Mouse (Mus musculus) thymus, adult 18-20 months (tissue): ENCODE results near the gene Phox2b.

ENCODE experiments used
- DNase-seq, 2 experiments: peaks; one replicate each; pipeline ENCODE4 v3.0.0; 2022; ENCODE audit warnings: mixed read lengths in 2 of 2

The Phox2b gene

DNA sequence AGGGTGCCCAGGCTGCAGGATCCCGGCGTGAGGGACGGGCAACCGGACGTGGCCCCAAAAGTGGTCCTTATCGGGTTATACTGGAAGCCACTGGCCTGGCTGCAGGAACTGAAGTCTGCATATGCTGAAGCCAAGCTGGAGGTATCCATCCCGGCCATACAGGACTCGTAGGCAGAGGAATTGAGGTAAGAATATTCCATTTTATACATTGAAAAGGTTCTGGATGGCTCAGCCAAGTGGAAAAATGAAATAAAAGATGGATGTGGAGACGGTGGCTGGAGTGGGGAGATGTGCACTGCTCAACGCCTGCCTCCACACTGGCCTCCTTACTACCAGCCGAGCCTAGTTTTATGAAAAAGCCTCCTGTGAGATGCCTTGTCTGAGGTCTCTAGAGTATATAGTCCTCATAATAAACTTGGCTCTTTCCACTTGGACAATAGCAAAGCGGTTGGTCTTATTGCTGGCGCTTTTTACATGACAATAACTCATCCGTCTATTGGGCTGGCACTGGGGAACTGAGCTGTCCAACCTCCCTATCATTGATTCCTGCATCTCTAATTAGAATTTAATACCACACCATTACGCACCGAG is at the start of gene Phox2b:
TSS of gene Phox2b (minus strand) at position 569 of the 591 bp plus-strand sequence.
- no peak for DNase-seq

DNA sequence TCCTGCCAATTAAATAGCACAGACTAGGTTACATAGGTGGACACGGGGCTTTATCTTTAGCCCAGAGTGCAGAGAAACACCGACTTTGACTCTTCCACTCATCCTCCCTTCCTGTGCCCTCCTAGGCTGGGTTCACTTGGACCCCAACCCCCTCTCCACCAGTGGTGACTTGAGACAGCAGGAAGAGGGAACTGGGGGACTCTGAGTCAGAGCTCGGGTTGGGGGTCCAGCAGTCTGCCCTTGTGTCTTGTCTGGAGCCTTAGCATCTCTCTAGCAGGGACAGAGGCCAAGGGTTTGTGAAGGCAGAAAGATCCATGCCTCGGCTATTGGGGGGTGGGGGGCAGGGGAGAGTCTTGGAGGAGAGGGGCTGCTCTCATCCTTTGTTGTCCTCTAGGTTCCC is 43.5 kb upstream of the Phox2b start:
- DNase-seq: no peak

DNA sequence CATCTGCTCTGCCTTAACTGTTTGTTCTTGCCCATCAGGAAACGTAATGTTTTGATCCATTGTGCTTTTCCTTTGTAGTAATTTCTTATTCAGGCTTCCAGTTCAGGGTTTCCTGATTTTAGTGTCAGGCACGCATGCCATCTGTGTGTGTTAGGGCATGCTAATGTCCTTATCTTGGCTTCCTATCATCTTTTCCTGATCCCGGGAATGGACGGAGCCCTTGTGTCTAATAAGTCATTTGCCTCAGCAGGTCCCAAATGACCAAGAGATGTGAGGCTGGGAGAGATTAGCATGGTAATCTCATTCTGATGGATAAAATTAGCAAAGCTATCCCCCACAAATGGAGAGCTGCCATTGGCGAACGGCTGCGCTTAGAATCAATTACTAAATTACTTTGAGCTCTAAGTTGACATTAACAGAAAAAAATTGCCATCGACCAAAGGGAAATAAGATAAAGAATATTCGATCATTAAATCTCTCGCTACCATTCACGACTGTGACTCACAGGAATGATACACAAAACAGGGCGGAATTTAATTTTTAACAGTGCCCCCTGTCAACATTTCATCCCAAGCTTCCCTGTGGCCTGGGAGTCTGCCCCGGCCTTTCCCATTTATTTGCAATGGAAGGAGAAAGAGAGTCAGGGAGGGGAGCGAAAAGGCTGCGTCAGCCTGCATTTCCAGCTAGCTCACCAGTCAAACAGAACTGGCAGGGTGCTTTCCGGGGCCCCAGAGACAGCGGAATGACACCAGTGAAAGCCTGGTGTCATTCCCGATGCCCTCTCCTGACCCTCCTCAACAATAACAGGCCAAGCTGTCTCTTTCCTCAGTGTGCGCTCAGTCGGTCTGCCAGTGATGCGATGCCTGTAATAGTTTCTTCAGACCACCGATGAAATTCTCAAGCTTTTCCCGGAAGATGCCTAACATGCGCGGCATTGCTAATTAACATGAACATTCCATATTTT is 40.2 kb upstream of the Phox2b start:
- no peak for DNase-seq

GRCm38 (mm10) chr5:67138643-67139042 is 39.5 kb upstream of the Phox2b start:
- no peak for DNase-seq

GRCm38 (mm10) chr5:67134698-67135097 is 35.6 kb upstream of the Phox2b start:
- DNase-seq: no peak

DNA sequence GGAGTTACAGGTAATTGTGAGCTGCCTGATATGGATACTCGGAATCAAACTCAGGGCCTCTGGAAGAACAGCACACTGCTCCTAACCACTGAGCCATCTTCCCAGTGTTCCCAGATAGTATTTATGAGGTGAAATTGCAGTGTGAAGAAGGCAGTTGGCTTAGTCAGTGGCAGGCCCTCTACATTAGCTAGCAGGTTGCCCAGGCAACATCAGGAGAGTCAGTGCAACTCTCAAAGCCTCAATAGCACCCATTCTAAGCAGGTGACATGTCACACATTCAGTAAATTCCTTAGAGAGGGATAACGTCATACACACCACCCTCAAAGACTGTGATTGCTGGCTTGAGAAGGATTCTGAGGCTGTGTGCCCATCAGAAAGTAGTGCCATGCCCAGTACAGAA is 32.6 kb upstream of the Phox2b start:
- DNase-seq: no peak

GRCm38 (mm10) chr5:67106261-67106660 is 7.2 kb upstream of the Phox2b start:
- no peak for DNase-seq

GRCm38 (mm10) chr5:67103016-67103415 is 3.9 kb upstream of the Phox2b start:
- no peak for DNase-seq

GRCm38 (mm10) chr5:67101793-67102600 is 2.9 kb upstream of the Phox2b start:
- DNase-seq: no peak

DNA sequence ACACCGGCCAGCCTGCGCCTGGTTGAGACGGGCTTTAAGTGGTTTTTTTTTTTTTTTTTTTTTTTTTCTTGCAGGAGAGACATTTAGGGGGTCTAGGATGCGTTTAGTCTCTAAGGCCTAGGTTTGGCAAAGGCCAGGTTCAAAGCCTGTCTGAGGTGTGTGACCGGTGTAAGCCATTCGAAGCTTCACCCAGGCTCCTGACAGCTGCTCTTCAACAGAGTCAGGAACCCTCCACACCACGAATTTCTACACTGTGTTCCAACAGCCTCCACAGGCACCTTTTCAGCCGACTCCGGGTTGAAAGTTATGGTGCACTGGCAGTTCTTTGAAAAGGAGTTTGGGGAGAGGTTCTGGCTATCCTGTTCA is 2.3 kb upstream of the Phox2b start:
- no peak for DNase-seq

DNA sequence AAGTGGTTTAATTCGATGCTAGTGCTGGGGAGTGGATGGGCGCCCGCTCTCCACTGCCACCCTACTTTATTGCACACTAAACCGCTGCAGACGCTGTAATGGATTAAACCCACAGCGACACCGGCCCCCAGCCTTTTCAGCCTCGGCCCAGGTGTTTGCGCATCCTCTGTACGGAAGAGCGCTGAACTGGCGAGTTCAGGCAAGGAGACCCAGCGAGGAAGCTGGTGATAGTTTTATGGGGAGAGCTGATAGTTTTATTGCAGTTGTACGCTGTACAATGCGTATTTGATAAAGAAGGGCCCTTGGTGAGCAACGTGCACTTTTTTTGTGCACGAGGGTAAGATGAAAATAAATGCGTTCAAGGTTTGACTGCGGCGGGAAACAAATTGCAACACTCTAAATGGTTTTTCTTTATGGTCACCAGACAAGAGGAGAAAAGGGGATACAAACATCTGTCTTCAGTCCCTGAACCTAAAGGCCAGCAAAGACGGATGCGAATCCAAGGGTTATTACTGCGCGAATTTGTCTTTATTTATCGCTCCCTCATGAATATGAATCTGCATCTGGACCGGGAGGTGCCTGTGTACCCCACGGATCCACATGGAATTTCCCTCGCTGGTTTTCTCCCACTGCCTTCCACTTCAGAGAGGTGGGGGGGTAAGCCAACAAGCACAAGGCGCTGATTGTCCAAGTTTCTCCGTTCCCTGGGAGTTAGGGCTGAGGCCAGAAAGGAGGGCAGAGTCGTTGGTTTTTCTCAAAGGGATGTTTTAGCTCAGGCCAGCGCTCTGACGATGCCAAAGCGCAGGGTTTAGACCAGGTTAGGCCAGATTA is 1.7 kb upstream of the Phox2b start:
- no peak for DNase-seq

- no peak for DNase-seq
These were observed 531 bp upstream of the Phox2b start for GRCm38 (mm10) chr5:67099393-67100271.

DNA sequence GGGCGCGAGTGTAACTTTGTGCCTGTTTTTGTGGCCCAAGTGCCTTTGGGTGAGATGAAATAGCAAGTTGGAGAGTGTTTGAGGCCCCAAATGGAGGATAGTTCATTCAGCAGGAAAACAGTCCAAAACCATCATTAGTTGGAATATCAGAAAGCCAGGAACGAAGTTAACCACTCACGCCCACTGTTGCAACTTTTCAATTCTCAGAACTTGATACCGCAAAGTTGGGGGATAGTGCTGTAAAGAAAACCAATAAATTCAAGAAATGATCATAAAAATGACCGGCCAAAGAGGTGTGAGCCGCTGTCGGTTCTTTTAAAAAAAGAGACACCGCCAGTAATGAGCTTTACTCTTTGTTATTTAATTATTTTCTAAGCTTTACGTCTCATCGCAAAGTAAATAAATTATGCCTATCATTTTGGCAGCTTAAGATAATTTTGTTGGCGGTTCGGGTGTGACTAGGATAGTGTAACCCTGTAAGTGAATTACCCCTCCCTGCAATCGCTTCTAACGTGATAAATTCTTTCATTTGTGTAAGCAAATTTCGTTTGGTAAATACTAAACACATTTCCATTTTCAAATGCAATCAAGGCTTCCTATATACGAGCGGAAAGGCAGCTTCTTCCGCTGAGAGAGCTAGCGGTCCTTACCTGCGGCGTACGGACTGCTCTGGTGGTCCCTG is 909 bp downstream of the Phox2b start:
- DNase-seq: no peak

GRCm38 (mm10) chr5:67097106-67098050 is 1.7 kb downstream of the Phox2b start:
- no peak for DNase-seq

DNA sequence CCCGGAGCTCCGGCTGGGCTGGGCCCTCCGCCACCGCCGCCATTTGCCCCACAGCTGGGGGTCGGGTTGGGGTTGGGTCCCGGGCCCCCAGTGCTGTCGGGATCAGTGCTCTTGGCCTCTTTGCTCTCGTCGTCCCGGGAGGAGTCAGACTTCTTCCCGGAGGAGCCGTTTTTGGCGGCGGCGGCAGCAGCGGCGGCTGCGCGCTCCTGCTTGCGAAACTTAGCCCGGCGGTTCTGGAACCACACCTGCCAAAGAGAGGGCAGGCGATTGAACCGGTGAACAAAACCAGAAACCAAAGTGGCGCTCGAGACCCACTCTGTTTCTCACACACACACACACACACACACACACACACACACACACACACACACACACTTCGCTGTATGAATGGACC is 2.7 kb downstream of the Phox2b start:
- no peak for DNase-seq

GRCm38 (mm10) chr5:67095651-67096377 is 3.3 kb downstream of the Phox2b start:
- no peak for DNase-seq

DNA sequence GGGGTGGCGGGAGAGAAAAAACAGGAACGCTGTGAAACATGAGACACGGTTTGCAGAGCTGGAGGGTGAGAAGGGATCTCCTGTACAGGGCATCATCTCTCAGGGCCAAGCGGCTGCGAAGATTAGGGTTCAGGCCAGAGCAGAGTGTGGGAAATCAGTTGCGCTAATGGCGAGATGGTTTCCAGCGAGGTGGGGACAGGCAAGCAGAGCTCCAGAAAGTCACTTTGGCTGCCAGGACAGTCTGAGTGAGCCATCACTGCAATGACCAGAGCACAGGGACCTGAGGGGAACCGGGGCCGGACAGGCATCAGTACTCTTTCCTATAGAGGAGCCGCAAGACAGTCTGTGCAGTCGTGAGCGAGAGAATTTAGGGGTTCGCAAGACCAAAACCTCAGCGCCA is 3.9 kb downstream of the Phox2b start:
- DNase-seq: no peak

- no peak for DNase-seq
These were observed 5.1 kb downstream of the Phox2b start for GRCm38 (mm10) chr5:67093991-67094390.

DNA sequence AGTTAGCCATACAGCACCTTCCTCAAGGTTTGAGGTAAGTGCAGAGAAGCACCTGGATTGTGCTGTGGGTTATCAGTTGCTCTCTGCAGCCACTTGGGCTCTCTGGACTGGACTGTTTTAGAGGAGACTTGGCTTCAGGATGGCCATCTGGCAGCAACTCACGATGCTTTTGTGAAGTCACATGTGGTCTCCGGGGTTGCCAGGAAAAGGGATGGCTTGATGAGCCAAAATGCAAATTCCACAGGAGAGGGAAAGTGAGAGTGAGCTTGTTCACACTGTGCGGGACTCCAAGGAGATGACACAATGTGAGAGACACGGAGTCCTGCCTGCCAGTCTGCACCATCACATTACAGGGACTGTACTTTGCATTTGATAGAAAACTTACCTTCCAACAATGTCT is 7.3 kb downstream of the Phox2b start:
- no peak for DNase-seq
